Mouse (Mus musculus): ENCODE results near the gene Slc6a9. TPM values are rescaled to one million over a fixed set of nuclear protein-coding genes. Genes with fewer than 3 reads are reported as not detected.

Gene Slc6a9
- polyA plus RNA-seq, 1 experiment from 2014 or later = 53.7 TPM

DNA sequence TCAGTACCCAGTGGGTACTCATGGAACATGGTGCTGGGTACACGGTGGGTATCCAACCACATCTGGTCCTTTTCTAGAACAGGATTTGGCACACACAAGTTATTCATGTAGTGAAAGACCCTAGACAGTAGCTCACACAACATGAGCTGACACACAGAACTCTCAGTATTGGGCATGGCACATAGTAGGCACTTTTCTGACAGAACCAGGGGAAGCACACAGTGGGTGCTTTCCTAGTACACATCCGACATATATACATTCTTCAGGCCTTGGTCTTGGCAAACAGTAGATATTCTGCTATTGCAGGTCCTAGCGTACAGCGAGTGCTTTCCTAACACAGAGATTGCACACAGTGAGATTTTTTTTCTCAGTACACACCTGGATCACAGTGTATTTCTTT is 12.0 kb downstream of the Slc6a9 start:
- Histone ChIP-seq H3K36me3 (ENCODE audit: control insufficient read depth, insufficient read depth) (peaks cover 83% of the 10 kb centered on the region), H3K9me3 (replicated peaks; ENCODE audit: control insufficient read depth, low read length) (no peaks in the 10 kb centered on the region), H3K4me3 (ENCODE audit: low read depth, low read length) (no peak overlapping the region), H3K4me1 (ENCODE audit: control insufficient read depth, low read depth, low read length) (no peaks in the 10 kb centered on the region; the same call in 1 of the 2 replicates), H3K27ac (ENCODE audit: low read length) (no peak overlapping the region), H3K27me3 (ENCODE audit: control insufficient read depth, insufficient read depth, low read depth, low read length) (no peaks in the 10 kb centered on the region), H3K4me2 (ENCODE audit: low read depth, low read length) (no peak overlapping the region), H3K9ac (ENCODE audit: low read depth, low read length) (no peak overlapping the region)
- no peak for ATAC-seq (ENCODE audit: low read depth)
- WGBS (ENCODE audit: insufficient replicate concordance) = 95% methylated on average over 4 of the region's 4 CpGs

DNA sequence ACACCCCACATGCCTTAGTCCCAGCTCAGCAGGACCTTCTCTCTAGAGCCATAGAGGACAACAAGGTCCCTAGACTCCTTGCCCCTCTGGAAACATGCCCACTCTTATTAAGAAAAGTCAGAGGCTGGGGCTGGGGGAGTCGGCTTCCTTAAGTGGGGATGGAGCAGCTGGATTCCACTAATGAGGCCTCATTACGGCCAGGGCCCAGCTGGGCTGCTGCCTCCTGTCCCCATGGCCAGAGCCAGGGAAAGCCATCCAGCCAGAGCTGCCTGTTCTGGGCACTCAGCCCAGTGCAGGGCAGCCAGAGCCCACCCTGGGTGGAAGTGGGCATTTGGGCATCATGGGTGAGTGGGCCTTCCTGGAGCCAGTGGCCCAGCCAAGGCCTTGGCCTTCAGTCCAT is 12.7 kb downstream of the Slc6a9 start:
- WGBS (ENCODE audit: insufficient replicate concordance) = 82% methylated on average over 2 of the region's 2 CpGs
- Histone ChIP-seq H3K36me3 (ENCODE audit: control insufficient read depth, insufficient read depth) (peaks cover 87% of the 10 kb centered on the region), H3K27ac (ENCODE audit: low read length) (no peak overlapping the region), H3K4me2 (ENCODE audit: low read depth, low read length) (no peak overlapping the region), H3K4me1 (ENCODE audit: control insufficient read depth, low read depth, low read length) (no peaks in the 10 kb centered on the region; the same call in 1 of the 2 replicates), H3K9me3 (replicated peaks; ENCODE audit: control insufficient read depth, low read length) (no peaks in the 10 kb centered on the region), H3K27me3 (ENCODE audit: control insufficient read depth, insufficient read depth, low read depth, low read length) (no peaks in the 10 kb centered on the region), H3K9ac (ENCODE audit: low read depth, low read length) (no peak overlapping the region), H3K4me3 (ENCODE audit: low read depth, low read length) (no peak overlapping the region)
- no peak for ATAC-seq (ENCODE audit: low read depth)

DNA sequence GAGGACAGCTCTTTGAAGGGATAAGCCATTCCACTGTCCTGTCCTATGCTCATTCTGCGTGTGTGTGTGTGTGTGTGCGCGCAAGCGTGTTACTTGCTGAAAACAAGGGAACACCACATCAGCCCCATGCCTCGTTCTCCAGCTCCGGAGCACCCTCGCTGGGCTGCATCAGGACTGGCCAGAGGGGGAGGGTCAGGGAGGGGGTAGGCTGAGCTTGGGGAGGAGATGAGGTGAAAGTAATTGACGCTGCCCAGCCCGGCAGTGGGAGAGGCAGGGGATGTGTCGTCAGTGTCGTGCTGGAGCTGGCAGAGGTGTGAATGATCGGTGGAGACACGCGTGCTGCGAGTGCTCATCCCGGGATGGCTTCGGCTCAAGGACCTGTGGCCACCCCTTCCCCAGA is 14.8 kb downstream of the Slc6a9 start:
- H3K9me3 ChIP-seq (replicated peaks; ENCODE audit: control insufficient read depth, low read length) = no peaks in the 10 kb centered on the region
- no peak for ATAC-seq (ENCODE audit: low read depth)
- H3K36me3 ChIP-seq (ENCODE audit: control insufficient read depth, insufficient read depth) = peaks cover 79% of the 10 kb centered on the region
- no peak overlapping the region for H3K4me3 ChIP-seq (ENCODE audit: low read depth, low read length)
- H3K27me3 ChIP-seq (ENCODE audit: control insufficient read depth, insufficient read depth, low read depth, low read length) = no peaks in the 10 kb centered on the region
- H3K9ac ChIP-seq (ENCODE audit: low read depth, low read length) = no peak overlapping the region
- WGBS (ENCODE audit: insufficient replicate concordance) = 67% methylated on average over 17 of the region's 17 CpGs
- no peaks in the 10 kb centered on the region; the same call in 1 of the 2 replicates for H3K4me1 ChIP-seq (ENCODE audit: control insufficient read depth, low read depth, low read length)
- H3K27ac ChIP-seq (ENCODE audit: low read length) = no peak overlapping the region
- H3K4me2 ChIP-seq (ENCODE audit: low read depth, low read length) = no peak overlapping the region

DNA sequence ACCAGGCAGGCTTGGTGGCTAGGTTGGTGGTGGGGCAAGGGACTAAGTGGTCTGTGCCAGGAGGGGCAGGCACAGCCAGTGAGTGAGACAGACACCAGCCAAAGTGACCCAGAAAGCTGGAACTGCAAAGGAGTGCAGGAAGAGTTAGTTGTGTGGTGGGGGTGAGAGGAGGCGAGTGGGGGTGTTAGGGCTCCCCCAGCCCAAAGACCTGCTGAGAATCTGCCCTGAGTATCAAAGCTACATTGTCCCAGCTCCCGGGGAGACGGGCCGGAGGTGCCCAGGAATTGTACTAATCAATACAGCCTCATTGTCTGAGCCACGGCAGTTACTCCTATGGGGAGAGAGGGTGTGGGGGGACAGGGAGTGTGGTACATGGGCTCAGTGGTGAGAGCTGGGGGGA is 15.2 kb downstream of the Slc6a9 start:
- H3K4me3 ChIP-seq (ENCODE audit: low read depth, low read length) = no peak overlapping the region
- no peak overlapping the region for H3K9ac ChIP-seq (ENCODE audit: low read depth, low read length)
- no peaks in the 10 kb centered on the region for H3K9me3 ChIP-seq (replicated peaks; ENCODE audit: control insufficient read depth, low read length)
- H3K36me3 ChIP-seq (ENCODE audit: control insufficient read depth, insufficient read depth) = peaks cover 76% of the 10 kb centered on the region
- H3K4me1 ChIP-seq (ENCODE audit: control insufficient read depth, low read depth, low read length) = no peaks in the 10 kb centered on the region; the same call in 1 of the 2 replicates
- 82% methylated on average over 5 of the region's 5 CpGs for WGBS (ENCODE audit: insufficient replicate concordance)
- H3K4me2 ChIP-seq (ENCODE audit: low read depth, low read length) = no peak overlapping the region
- ATAC-seq (ENCODE audit: low read depth) = no peak
- no peaks in the 10 kb centered on the region for H3K27me3 ChIP-seq (ENCODE audit: control insufficient read depth, insufficient read depth, low read depth, low read length)
- no peak overlapping the region for H3K27ac ChIP-seq (ENCODE audit: low read length)

DNA sequence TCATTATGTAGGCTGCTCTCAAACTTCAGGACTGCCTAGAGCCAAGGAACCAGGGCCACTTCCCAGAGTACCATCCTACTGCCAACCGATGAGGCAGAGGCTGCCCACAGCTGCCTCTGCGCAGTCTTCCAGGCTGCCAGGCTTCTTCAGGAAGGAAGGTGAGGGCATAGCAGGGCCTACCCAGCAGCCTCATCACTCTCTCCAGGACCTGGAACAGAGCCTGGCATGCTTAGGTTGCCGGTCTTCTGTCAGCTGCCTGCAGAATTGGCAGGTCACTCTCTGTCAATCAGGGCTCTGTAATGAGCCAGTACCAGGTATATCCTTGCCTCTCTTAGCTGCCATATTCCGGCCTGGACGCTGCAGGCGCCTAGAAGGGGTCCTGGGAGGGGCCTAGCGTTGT is 15.9 kb downstream of the Slc6a9 start:
- Histone ChIP-seq H3K4me2 (ENCODE audit: low read depth, low read length) (no peak overlapping the region), H3K4me1 (ENCODE audit: control insufficient read depth, low read depth, low read length) (no peaks in the 10 kb centered on the region; the same call in 1 of the 2 replicates), H3K9ac (ENCODE audit: low read depth, low read length) (no peak overlapping the region), H3K27ac (ENCODE audit: low read length) (no peak overlapping the region), H3K4me3 (ENCODE audit: low read depth, low read length) (no peak overlapping the region), H3K36me3 (ENCODE audit: control insufficient read depth, insufficient read depth) (peaks cover 70% of the 10 kb centered on the region), H3K9me3 (replicated peaks; ENCODE audit: control insufficient read depth, low read length) (no peaks in the 10 kb centered on the region), H3K27me3 (ENCODE audit: control insufficient read depth, insufficient read depth, low read depth, low read length) (no peaks in the 10 kb centered on the region)
- no peak for ATAC-seq (ENCODE audit: low read depth)
- 90% methylated on average over 7 of the region's 7 CpGs for WGBS (ENCODE audit: insufficient replicate concordance)

DNA sequence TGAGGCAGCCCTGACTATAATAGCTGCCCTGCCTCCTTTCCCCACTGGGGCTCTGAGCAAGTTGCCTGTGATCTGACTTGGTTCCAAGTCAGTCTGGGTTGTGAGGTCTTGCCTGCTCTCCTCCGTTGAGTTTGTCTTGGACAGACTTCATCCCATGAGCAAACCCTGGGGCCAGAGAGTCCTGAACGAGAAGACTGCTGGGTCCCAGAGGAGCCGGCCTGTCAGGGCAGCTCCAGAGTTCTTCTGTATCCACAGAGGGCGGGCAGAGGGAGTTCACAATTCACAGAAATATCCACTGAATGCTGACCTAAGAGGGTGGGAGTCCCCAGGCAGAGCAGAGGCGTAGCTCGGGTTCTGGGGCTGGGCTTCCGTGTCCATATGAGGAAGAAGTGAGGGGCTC is 16.6 kb downstream of the Slc6a9 start:
- no peak overlapping the region for H3K9ac ChIP-seq (ENCODE audit: low read depth, low read length)
- no peaks in the 10 kb centered on the region for H3K27me3 ChIP-seq (ENCODE audit: control insufficient read depth, insufficient read depth, low read depth, low read length)
- H3K4me2 ChIP-seq (ENCODE audit: low read depth, low read length) = no peak overlapping the region
- no peak for ATAC-seq (ENCODE audit: low read depth)
- no peak overlapping the region for H3K4me3 ChIP-seq (ENCODE audit: low read depth, low read length)
- 82% methylated on average over 7 of the region's 7 CpGs for WGBS (ENCODE audit: insufficient replicate concordance)
- H3K36me3 ChIP-seq (ENCODE audit: control insufficient read depth, insufficient read depth) = peaks cover 68% of the 10 kb centered on the region
- no peaks in the 10 kb centered on the region; the same call in 1 of the 2 replicates for H3K4me1 ChIP-seq (ENCODE audit: control insufficient read depth, low read depth, low read length)
- H3K27ac ChIP-seq (ENCODE audit: low read length) = no peak overlapping the region
- H3K9me3 ChIP-seq (replicated peaks; ENCODE audit: control insufficient read depth, low read length) = no peaks in the 10 kb centered on the region

DNA sequence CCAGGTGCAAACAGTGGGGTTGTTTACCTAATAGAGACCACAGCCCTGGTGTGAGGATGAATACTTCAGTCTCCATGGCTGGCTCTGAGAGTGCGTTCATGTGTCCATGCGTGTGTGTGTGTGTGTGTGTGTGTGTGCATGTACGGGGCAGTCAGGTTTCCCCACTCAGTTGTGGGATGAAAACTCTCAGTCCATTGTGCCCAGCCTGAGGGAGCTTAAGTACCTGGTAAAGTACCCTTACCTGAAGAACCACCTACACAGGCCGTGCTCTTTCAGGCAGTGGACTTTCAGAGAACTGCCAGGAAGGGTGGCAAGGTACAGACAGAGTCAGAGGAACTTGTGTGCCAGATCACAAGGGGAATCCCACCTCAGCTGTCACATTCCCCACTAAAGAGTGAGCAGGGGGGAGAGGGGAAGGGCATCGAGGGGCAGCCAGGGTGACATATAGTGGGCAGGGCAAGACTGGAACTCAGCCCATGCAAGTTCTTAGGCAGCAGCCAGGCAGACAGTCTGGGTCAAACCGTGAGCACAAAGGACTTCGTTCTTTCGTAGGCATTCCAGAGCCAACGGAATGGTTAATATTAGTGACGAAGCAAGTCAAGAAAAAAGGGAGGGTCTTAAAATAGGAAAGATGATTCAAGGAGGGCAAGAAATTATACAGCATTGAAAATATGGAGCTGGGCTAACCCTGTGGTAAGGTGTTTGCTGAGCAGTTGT is 18.0 kb downstream of the Slc6a9 start:
- 87% methylated on average over 10 of the region's 10 CpGs for WGBS (ENCODE audit: insufficient replicate concordance)
- 0 out of 2 replicates have a peak, but pooled peaks have one; percentile 17 for ATAC-seq (ENCODE audit: low read depth)
- Histone ChIP-seq H3K9ac (ENCODE audit: low read depth, low read length) (no peak overlapping the region), H3K4me2 (ENCODE audit: low read depth, low read length) (no peak overlapping the region), H3K27ac (ENCODE audit: low read length) (no peak overlapping the region), H3K36me3 (ENCODE audit: control insufficient read depth, insufficient read depth) (peaks cover 68% of the 10 kb centered on the region), H3K27me3 (ENCODE audit: control insufficient read depth, insufficient read depth, low read depth, low read length) (no peaks in the 10 kb centered on the region), H3K4me1 (ENCODE audit: control insufficient read depth, low read depth, low read length) (no peaks in the 10 kb centered on the region; the same call in 1 of the 2 replicates), H3K9me3 (replicated peaks; ENCODE audit: control insufficient read depth, low read length) (no peaks in the 10 kb centered on the region), H3K4me3 (ENCODE audit: low read depth, low read length) (no peak overlapping the region)

DNA sequence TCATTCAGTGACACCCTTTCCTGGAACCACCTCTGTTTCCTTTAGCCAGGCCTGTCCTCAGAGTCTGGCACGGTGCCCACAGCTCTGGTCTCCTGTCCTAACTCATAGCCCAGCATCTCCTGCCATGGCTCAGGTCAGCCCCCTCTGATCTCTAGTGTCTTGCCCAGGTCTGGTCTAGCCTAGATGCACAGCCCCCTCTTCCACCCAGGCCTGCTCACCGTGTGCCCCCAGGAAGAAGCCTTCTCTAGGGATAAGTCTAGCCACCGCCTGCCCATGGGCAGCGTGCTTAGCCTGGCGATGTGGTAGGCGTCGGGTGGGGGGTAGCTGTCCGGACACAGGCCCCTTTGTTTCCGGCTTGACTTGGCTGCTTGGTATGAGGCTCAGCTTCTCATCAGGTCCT is 20.8 kb downstream of the Slc6a9 start:
- Histone ChIP-seq H3K9me3 (replicated peaks; ENCODE audit: control insufficient read depth, low read length) (no peaks in the 10 kb centered on the region), H3K4me1 (ENCODE audit: control insufficient read depth, low read depth, low read length) (peaks cover 10% of the 10 kb centered on the region), H3K36me3 (ENCODE audit: control insufficient read depth, insufficient read depth) (peaks cover 71% of the 10 kb centered on the region), H3K4me2 (ENCODE audit: low read depth, low read length) (no peak overlapping the region), H3K9ac (ENCODE audit: low read depth, low read length) (no peak overlapping the region), H3K27me3 (ENCODE audit: control insufficient read depth, insufficient read depth, low read depth, low read length) (no peaks in the 10 kb centered on the region), H3K4me3 (ENCODE audit: low read depth, low read length) (no peak overlapping the region), H3K27ac (ENCODE audit: low read length) (no peak overlapping the region)
- whole genome bisulfite sequencing (ENCODE audit: insufficient replicate concordance) = 90% methylated on average over 9 of the region's 9 CpGs
- ATAC-seq (ENCODE audit: low read depth) = no peak

DNA sequence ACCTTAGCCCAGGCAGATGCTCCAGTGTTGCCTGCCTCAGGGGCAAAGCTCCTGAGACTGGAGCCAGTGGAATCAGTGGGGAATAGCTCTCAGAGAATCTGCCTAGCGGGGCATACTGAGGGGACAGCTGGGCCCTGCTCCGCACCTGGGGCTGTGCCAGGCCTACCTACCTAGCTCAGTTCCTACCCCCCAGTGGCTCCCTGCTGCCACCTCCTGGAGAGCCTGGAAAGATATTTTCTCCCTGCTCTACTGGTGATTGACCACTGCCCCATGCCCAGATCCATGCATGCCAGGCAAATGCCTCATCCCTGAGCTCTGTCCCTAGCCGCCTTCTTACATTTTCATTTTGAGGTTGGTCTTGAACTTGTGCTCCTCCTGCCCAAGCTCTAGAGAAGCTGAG is 24.5 kb downstream of the Slc6a9 start:
- H3K9me3 ChIP-seq (replicated peaks; ENCODE audit: control insufficient read depth, low read length) = no peaks in the 10 kb centered on the region
- WGBS (ENCODE audit: insufficient replicate concordance) = 81% methylated on average over 3 of the region's 3 CpGs
- no peak overlapping the region for H3K4me2 ChIP-seq (ENCODE audit: low read depth, low read length)
- no peak overlapping the region for H3K27ac ChIP-seq (ENCODE audit: low read length)
- no peak overlapping the region for H3K9ac ChIP-seq (ENCODE audit: low read depth, low read length)
- H3K36me3 ChIP-seq (ENCODE audit: control insufficient read depth, insufficient read depth) = peaks cover 84% of the 10 kb centered on the region
- ATAC-seq (ENCODE audit: low read depth) = peak; percentile 54
- H3K27me3 ChIP-seq (ENCODE audit: control insufficient read depth, insufficient read depth, low read depth, low read length) = no peaks in the 10 kb centered on the region
- no peak overlapping the region for H3K4me3 ChIP-seq (ENCODE audit: low read depth, low read length)
- H3K4me1 ChIP-seq (ENCODE audit: control insufficient read depth, low read depth, low read length) = peaks cover 12% of the 10 kb centered on the region
